Mouse (Mus musculus) R1 (cell line): Measurements from ENCODE around the gene Galnt12.
A peak's percentile ranks its signal among the peaks of the same experiment; 100 is the strongest.

Experiments used
- DNase-seq: peaks from one replicate; pipeline ENCODE4 v3.0.0-alpha.2; 2018; ENCODE audit warnings: low read depth, low spot score

Galnt12 gene

DNA sequence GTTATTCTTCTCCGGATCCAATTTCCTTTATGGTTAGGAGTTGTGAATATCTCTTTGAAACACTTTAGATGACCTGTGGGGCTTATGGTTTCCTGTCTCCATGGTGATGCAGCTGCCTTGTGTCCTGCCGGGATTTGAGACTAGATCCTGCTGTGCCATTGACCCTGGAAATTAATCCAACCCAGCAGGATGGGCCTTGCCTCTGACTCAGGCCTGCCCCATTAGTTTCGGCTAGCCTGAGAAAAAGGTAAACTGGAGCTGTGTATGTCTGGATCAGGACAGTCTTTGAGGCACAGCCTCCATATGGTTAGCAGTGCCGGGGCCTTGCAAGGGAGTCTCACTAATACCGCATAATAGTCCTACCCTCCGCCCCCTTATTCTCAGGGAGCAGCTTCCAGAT, 1.9 kb downstream of the Galnt12 start:
- DNase-seq, result peak; percentile 86

DNA sequence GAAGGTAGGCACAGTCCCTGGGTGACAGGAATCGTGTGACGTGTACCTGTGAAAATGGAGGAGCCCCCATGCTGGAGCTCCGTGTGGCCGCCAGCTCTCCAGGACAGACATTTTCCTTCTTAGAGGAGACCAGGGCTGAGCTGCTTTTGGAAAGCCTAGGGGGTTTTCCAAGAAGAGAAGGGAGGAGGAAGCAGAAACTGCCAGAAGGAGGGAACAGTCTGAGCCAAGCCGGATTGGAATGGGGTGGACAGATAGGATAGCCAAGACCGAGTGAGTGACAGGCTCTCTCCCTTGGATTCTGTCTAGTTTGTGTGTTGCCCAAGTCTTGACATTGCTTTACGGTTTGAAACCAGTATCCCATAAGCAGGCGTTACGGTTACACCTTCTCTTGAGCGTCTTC, 11.9 kb downstream of the Galnt12 start:
- no peak for DNase-seq

DNA sequence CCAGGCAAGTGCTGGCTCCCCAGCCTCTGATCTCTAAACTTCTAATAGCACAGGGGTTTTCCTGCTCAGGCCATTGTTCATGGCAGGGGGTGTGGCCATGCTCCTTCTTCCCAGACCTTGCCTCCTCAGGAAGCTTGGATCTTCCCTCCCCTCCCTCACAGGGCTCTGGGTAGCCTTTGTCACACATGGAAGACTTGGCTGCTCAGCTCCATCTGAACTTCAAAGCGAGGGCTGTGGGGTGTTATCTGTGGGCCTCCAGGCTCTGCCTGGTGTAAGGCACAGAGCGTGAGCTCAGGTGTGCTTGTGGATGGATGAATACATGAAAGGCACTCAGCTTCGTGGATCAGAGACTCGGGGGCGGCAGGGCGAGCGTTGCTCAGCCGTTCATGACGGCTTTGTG, 20.2 kb downstream of the Galnt12 start:
- peak; percentile 28 for DNase-seq

DNA sequence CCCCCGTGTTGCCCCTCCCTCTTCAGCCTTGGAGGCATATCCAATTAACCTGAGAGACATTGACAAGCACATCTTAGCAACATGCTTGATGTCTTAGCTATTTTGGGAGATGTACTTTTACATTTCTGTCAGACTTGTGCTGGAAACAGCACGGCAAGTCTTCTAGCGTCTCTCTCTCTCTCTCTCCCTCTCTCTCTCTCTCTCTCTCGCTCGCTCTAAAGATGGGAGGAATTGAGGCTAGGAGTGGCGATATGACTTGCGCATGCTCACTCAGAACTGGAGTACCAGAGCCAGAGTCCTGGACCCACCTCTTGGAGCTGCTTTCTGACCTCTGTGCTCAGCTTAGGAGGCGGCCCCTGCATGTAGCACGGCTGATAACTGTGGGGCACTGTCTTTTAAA, 20.9 kb downstream of the Galnt12 start:
- DNase-seq, result no peak

DNA sequence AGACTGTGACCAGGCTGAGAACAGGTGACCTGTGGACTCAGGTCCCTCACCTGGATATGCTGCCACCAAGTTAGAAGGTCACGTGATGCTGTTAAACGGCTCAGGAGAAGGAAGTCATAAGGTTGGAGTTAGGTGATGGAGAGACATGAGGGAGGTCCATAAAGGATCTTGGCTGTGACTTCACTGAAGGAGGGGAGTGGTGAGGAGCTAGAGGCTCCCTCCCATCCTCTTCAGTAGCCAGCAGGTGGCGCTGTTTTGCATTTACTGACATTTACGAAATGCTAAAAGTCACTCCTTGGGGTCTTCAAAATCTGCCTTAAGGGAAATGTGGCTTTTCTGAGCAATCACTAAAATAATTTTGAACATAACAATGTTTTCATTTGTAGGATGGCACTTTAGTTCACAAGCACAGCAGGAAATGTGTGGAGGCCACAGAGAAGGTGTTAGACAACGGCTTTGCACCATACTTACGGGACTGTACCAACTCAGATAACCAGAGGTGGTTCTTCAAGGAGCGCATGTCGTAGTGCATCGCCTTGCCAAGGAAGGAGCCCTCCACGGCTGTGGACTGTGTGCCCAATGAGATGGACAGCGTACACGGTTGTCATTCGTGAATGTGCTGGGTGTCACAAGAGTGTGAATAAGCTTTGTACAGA, 30.5 kb downstream of the Galnt12 start:
- DNase-seq, result peak; percentile 59

DNA sequence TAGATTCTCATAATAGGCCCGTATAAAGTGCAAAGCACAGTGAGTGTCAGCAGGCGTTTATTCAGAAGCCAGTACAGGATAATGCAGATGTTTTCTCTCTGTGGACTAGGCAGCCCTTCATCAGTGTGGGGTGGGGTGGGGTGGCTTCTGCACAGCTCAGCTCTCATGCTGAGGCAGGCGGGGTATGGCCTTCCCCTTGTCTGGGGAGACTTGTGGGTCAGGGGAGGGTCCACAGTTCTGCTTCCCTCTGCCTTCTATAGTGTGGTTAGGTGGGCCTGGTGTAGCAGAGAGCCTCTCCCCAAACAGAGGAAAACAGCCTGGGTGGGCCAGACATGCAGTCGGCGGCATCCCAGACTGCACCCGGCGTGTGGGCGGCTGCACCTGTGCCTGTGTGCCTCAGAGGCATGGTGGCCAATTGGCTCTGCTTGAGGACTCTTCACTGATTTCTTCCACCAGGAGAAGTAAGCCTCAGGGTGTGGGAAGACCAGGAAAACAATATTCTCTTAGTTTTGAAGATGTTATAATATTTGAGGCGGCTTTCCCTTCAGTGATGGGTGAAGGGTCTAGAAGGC, 32.5 kb downstream of the Galnt12 start:
- no peak for DNase-seq

DNA sequence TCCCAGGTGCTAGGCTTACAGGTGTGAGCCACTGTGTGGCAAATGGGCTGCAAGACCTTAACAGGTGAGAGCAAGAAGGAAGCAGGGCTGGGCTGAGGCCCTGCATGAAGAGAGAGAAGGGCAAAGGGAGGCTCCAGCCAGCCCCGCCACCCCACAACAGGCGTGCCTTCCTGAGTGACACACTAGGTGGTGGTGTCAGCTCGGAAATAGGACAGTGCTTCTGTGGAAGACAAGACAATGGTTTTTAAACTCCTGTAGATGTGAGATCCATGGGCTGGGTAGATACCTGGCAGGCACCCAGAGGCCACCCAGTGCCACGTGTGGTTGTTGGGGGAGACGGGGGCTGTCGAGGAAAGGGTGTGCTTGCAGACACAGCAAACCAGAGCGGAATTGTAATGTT, 36.8 kb downstream of the Galnt12 start:
- no peak for DNase-seq

DNA sequence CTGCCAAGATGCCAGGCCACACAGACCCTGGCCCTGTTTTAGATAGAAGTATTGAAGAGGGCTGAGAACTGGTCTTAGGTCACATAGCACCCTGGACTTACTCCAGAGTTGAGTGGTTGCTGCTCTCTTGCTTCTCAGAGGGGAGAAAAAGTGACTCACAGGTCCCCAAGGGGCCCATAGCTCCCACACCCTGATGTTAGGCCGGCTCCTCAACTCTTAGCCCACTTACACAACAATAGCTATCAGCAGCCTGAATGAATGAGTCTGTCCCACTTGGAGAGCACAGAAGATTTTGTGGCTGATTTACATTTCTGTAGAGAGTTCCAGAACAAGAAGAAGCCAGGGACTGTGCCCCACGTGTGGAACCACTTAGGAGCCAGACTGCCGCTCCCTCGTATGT, 37.9 kb downstream of the Galnt12 start:
- peak; percentile 80 for DNase-seq

DNA sequence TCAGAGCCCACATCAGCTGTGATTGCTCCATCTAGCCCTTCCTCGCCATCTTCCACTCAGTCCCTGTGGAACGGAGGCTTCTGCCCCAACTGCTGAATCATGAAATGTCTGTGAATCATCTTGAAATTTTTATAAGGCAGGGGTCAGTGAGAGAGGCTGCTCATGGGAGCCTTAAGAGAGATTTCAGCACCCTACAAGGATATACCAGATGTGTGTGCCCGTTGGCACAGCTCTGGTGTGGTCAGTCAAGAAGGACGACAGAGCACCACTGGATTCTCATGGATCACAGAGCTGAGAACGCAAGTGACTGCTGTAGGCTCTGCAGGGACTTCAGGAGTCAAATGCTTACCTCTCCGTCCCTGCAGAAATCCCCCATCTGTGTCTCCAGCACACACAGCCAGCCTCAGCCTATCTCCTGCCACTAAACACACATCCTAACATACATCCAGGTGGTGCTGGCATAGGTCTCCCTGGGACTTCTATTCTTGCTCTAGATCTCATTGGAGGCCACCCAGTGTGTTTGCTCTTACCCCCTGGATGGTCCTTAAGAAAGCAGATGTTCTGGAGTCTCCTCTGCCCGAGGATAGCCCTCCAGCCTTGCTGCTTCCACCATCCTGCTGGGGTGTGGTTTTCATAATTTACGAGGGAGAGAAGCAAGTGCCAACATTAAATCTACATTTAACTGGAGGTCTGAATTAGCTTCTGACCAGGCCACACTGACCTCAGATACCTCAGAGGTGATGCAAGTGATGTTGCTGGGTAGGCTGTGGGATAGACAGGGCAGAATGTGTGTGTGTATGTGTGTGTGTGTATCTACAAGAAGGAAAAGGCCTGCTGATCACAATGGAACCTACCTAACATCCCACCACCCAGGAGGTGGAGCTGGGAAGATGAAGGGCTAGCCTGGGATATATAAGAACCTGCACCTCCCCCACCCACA, 38.7 kb downstream of the Galnt12 start:
- no peak for DNase-seq

DNA sequence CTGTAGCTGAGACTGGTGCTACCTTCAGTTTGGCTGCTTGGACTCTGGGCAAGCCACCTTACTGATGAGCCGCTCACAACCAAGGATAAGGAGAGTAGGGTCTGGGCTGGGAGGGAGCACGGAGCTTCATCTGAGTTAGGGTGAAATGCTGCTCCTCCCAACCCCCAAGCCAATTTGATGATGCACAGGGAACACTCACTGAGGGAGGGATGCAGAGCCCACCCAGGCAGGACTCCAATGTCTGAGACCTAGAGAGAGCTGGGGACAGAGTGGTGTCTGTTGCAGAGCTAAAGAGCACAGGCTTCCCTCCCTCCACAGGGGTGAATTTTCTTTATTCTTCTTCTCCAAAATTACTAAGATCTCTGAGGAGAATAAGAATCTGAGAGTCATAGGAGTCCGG, 40.2 kb downstream of the Galnt12 start:
- DNase-seq, result no peak

DNA sequence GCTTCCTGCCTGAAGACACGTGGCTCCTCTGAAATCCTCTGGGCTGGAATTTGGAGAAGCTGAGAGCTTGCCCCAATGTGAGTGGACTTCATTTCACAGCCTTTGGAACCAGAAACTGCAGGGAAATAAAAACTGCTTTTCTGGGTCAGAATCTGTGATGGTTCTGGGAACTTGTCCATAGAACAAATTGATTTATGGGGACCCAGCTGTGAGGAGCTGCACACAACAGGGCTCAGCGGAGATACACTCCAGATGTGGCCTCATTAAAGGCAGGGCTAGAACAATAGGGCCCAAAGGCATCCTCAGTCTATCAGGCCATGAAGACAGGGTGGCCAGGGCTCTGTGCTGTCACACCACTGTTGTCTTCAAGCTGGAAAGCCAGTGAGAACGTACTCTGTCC, 40.7 kb downstream of the Galnt12 start:
- DNase-seq, result no peak

DNA sequence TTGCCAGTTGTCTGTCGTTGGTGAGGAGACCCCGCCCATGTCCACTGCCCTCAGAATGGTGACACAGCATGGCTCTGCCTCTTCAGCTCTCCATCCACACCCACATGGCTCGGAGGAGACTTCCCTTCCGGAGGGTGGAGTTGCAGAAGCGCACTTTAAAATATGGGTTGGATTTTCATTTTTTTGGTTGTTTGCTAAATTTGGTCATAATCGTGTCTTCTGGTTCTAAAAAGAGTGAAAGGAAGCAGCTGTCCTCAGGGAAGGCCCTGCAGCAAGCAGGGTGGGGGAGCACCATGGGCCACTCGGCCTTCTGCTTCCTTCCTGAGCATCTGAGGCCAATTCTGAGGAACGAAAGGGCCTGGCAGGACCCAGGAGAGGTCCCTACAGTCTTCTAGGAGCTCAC, 45.0 kb downstream of the Galnt12 start:
- no peak for DNase-seq

DNA sequence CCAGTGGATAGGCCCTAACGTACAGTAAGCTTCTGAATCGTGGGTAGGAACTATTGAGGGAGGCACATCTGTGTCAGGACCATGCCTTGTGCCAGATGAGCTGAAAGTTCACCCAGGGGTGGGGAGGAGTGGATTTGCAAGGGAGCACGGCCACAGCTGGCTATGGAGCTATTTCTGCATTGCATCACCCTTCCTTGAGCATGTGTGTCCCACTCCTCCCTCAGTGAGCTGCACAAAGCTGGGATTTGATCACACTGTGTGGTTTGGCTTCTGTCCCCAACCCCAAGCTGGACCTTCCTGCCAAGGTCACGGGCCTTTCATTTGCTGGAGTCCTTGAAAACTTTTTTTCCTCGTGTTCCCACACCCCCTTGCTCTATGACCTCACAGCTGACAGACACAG, 45.8 kb downstream of the Galnt12 start:
- no peak for DNase-seq

DNA sequence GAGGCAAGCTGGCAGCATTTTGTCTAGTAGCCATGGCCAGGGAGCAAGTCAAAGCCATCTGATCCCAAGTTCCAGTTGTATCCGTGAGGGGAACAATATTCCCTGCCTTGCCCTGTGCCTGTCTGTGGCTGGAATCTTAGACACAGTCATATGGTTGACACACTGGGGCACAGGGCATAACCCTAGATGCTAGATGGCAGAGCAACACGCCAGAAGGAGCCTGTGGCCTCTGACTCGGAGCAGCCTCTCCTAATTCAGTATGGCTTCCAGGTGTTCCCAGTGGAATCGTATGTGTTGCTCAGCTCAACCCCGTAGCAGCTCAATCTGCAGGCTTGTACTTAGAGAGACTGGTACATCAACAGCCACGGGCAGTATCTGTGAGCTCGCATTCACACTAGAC, 46.7 kb downstream of the Galnt12 start:
- no peak for DNase-seq

DNA sequence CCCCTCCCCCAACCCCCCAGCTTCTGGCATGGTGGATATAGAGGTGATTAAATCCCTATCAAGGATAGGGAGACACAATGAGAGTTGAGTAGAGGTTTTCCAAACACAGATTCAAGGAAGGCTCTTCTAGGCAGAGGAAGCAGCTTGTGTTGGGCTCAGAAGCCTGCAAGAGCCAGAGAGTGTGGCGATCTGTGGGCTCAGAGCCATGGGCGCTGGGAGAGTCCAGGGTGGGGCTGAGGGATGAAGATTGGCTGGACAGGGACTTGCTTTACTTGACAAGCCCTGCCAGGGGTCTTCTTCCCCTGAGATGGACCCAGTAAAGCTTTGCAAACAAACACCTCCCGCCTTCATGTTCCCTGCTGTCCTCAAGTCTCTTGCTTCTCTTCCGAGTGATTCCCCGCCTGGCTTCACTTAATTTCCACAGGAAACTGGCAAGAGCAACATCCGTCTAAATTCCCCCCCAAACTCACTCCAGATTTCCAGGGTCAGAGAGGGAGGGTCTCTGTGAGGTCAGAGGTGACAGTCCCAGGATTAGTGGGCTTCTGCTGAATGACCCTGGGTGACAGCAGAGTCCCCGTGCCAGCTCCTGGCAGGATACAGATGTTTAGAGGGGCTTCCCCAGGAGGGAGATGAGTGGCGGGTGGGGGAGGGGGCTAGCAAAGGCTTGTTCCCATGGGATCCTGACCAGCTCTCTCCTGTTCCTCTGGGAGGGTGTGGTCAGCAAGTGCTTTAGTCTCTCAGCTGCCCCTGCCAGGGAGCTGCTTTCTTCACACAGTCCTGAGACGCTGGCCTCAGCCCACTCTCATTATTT, 47.5 kb downstream of the Galnt12 start:
- DNase-seq, result no peak

DNA sequence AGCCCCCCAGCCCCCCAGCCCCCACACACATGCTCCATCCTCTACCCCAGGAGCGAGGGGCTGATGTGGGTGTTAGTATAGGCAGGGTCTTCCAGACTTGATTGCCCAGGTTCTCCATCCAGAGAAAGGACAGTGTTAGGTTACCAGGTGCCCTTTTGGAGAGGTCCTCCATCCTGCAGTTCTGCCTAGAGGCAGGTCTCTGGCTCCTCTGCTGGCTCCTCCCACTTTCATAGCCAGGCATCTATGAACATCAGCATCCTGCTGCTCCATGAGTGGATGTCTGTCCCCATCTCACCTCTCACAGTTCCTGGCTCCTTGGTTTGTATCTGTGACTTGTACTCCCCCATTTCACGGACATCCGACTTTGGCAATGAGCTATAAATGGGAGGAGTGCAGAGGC, 48.6 kb downstream of the Galnt12 start:
- no peak for DNase-seq

DNA sequence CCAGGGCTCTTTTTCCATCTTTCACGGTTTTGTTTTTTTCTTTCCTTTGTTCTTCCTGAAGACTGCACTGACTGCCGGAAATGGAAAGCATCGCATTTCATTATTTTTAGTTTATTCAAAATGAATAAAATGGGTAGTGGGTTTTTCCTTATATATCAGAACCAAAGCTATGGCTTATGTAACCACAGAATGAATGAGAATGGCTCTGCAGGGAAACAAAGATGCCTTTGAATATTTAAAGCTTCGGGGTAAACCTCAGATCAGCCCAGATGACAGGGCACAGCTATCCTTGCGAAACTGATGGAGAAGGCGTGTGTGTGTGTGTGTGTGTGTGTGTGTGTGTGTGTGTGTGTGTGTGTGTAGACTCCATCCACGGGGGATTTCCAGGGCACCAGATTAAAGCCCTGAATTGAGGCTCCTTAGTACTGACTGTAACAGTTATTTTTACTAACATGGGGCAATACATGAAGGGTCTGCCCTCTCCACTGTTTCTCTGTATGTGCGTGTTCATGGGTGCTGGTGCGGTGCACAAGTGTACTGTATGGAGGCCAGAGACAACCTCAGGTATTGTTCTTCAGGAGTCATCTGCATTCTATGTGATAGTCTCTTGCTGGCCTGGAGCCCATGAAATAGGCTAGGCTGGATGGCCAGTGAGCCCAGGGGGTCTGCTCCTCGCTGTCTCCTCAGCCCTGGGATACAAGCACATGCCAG, 49.9 kb downstream of the Galnt12 start:
- no peak for DNase-seq

DNA sequence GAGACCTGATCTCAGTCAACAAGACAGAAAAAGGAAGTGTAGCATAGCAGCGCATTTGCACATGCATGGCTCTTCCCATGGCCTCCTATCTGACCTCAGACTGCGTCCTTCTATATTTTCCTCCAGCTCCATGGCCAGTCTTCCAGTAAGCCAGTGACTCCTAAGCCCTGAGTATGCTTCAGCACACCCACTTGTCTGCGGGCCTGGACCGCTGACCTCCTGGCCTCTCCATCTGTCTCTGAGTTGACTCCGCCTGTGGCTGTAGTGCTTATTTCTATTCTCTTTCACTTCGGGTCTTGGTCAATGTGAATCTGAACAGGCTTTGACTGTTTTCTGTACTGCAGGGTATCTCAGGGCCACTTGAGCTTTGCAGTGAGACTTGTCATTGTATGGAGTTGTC, 52.1 kb downstream of the Galnt12 start:
- no peak for DNase-seq

DNA sequence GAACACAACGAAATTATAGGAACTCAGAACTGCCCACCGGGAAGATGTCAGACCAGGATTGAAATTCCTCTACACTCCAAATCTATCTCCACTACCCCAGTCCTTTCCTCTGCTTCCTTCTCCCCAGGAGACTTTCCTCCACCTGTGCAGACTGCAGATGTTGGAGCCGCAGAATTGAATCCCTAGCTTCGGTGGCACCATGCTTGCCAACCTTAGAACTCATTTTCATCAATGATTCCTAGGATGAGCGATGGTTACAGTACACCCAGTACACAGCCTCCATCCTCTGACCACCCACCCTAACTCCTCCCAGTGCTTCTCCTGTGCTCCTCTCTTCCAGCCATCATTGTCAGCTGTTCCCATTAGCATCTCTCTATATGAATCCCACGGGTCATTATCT, 53.6 kb downstream of the Galnt12 start:
- no peak for DNase-seq

DNA sequence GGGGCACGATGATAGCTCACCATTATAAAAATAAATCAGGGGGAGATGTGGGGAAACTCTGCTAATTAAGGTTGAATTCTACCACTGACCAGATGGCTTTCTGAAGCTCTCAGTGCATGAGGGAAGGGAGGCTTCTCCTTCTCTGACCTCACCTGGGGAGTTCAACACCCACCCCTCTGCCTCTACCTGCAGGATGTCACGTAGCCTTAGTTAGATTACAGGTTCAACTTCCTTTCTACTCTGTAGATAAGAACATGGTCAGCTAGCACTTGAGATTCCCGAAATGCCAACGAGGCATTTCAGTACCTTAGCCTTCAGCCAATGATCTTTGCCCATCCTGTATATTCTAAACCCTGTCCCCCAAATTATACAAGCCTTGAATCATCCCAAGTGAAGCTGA, 54.9 kb downstream of the Galnt12 start:
- DNase-seq, result no peak

DNA sequence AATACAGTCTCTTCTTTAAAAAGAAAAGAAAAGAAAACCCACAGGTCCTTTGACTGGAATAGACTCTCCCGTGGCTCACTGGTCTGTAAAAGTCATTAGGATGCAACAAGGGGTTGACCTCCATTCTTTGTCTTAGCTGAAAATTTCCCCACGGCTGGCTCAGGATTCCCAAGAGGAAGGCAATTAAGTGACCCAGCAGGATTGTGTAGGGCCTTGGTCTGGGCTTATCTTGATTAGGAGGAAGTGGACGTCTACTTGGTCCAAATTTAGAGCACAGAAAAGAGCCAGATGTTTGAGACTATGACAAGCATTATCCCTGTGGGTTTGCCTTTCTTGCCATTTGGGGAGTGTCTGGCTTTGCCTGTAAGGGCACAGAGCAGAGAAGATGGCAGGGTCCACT, 58.3 kb downstream of the Galnt12 start:
- no peak for DNase-seq
